Mouse (Mus musculus) MEL (cell line): ENCODE measurements around the gene Rassf2. TPM values are rescaled to one million over a fixed set of nuclear protein-coding genes. Genes with fewer than 3 reads are reported as not detected.
A peak's percentile ranks its signal among the peaks of the same experiment; 100 is the strongest.

Experiments
- DNase-seq: peaks from one replicate; pipeline ENCODE4 v3.0.0; 2011; ENCODE audit warnings: low read depth, low spot score
- H3K27ac ChIP-seq: 2 replicates; pipeline ENCODE4 v1.5.1; 2012; ENCODE audit warnings: low read depth, mild to moderate bottlenecking, control low read depth, low read length, moderate library complexity; ENCODE audit not compliant: control insufficient read depth
- H3K27me3 ChIP-seq, 2 experiments: fragments of 150-350 bp in 1 of 2; sonication (generic) in 1 of 2; 2 replicates each; pipeline ENCODE4 v1.6.1; 2012; ENCODE audit warnings: low read length in 2 of 2, mild to moderate bottlenecking in 2 of 2, improper control_type of control experiment in 1 of 2, moderate library complexity in 1 of 2; ENCODE audit not compliant: insufficient read depth in 2 of 2, control insufficient read depth in 1 of 2
- H3K36me3 ChIP-seq, 2 experiments: 2 replicates each; pipeline ENCODE4 v1.6.1; 2012 to 2014; ENCODE audit warnings: low read length in 2 of 2, improper control_type of control experiment in 1 of 2, inconsistent platforms in 1 of 2, mild to moderate bottlenecking in 1 of 2; ENCODE audit not compliant: insufficient read depth in 2 of 2, control insufficient read depth in 1 of 2
- H3K4me1 ChIP-seq, 2 experiments: fragments of 150-350 bp in 1 of 2; sonication (generic) in 1 of 2; 2 replicates each; pipeline ENCODE4 v1.6.1; 2012; ENCODE audit warnings: low read length in 2 of 2, improper control_type of control experiment in 1 of 2, mild to moderate bottlenecking in 1 of 2; ENCODE audit not compliant: insufficient read depth in 2 of 2, control insufficient read depth in 1 of 2
- H3K4me3 ChIP-seq, 2 experiments: fragments of 150-350 bp in 1 of 2; sonication (generic) in 1 of 2; 2 replicates each; pipeline ENCODE4 v1.5.1; 2012; ENCODE audit warnings: low read depth in 2 of 2, low read length in 2 of 2, mild to moderate bottlenecking in 2 of 2, moderate library complexity in 2 of 2, control low read depth in 1 of 2, improper control_type of control experiment in 1 of 2; ENCODE audit not compliant: control insufficient read depth in 1 of 2, insufficient read depth in 1 of 2
- H3K79me2 ChIP-seq: 2 replicates; pipeline ENCODE4 v1.6.1; 2012; ENCODE audit warnings: mild to moderate bottlenecking, low read length, moderate library complexity; ENCODE audit not compliant: control insufficient read depth, poor library complexity, insufficient read depth
- H3K9ac ChIP-seq: 2 replicates; pipeline ENCODE4 v1.6.1; 2012; ENCODE audit warnings: low read depth, mild to moderate bottlenecking, control low read depth, low read length, moderate library complexity; ENCODE audit not compliant: control insufficient read depth, poor library complexity, severe bottlenecking
- H3K9me3 ChIP-seq: fragments of 150-350 bp; sonication (generic); replicated peaks from 2 replicates; pipeline ENCODE4 v1.6.1; 2012; ENCODE audit warnings: mild to moderate bottlenecking, low read length, improper control_type of control experiment, moderate library complexity; ENCODE audit not compliant: insufficient read depth
- BHLHE40 ChIP-seq: IDR thresholded peaks from 2 replicates; pipeline ENCODE4 v1.6.1; 2012; ENCODE audit warnings: low read depth, mild to moderate bottlenecking, inconsistent platforms, low read length, improper control_type of control experiment, borderline replicate concordance
- CHD1 ChIP-seq: IDR thresholded peaks from 2 replicates; pipeline ENCODE4 v1.6.1; 2012; ENCODE audit warnings: low read depth, mild to moderate bottlenecking, inconsistent platforms, low read length, improper control_type of control experiment
- CHD2 ChIP-seq: IDR thresholded peaks from 2 replicates; pipeline ENCODE4 v1.6.1; 2011; ENCODE audit warnings: low read length, improper control_type of control experiment
- EP300 ChIP-seq, 2 experiments: IDR thresholded peaks; 2 replicates each; pipeline ENCODE4 v1.6.1; 2011; ENCODE audit warnings: improper control_type of control experiment in 2 of 2, low read length in 2 of 2, low read depth in 1 of 2, mild to moderate bottlenecking in 1 of 2
- ETS1 ChIP-seq: IDR thresholded peaks from 2 replicates; pipeline ENCODE4 v1.6.1; 2012; ENCODE audit warnings: low read depth, mild to moderate bottlenecking, inconsistent platforms, low read length, improper control_type of control experiment, moderate library complexity
- GABPA ChIP-seq: IDR thresholded peaks from 2 replicates; pipeline ENCODE4 v1.6.1; 2012; ENCODE audit warnings: low read depth, mild to moderate bottlenecking, inconsistent platforms, low read length, improper control_type of control experiment, moderate library complexity
- GATA1 ChIP-seq: IDR thresholded peaks from 2 replicates; pipeline ENCODE4 v1.6.1; 2011; ENCODE audit warnings: low read depth, low read length, improper control_type of control experiment
- HCFC1 ChIP-seq: IDR thresholded peaks from 2 replicates; pipeline ENCODE4 v1.6.1; 2012; ENCODE audit warnings: low read depth, mild to moderate bottlenecking, inconsistent platforms, low read length, improper control_type of control experiment, moderate library complexity
- JUND ChIP-seq: IDR thresholded peaks from 2 replicates; pipeline ENCODE4 v1.6.1; 2011; ENCODE audit warnings: low read depth, mild to moderate bottlenecking, improper control_type of control experiment, low read length
- KAT2A ChIP-seq: conservative IDR thresholded peaks from 2 replicates; pipeline ENCODE4 v1.6.1; 2012; ENCODE audit warnings: low read depth, low read length, improper control_type of control experiment, inconsistent platforms
- MAX ChIP-seq: IDR thresholded peaks from 2 replicates; pipeline ENCODE4 v1.6.1; 2011; ENCODE audit warnings: low read length, improper control_type of control experiment
- MAZ ChIP-seq: IDR thresholded peaks from 2 replicates; pipeline ENCODE4 v1.6.1; 2012; ENCODE audit warnings: low read depth, mild to moderate bottlenecking, inconsistent platforms, low read length, improper control_type of control experiment
- MEF2A ChIP-seq: IDR thresholded peaks from 2 replicates; pipeline ENCODE4 v1.6.1; 2014; ENCODE audit warnings: low read depth, mild to moderate bottlenecking, inconsistent platforms, low read length, improper control_type of control experiment; ENCODE audit not compliant: poor library complexity, insufficient replicate concordance, severe bottlenecking; ENCODE audit errors: extremely low read depth
- MXI1 ChIP-seq: IDR thresholded peaks from 2 replicates; pipeline ENCODE4 v1.6.1; 2011; ENCODE audit warnings: mild to moderate bottlenecking, low read depth, low read length, improper control_type of control experiment
- MYB ChIP-seq: IDR thresholded peaks from 2 replicates; pipeline ENCODE4 v1.6.1; 2011; ENCODE audit warnings: mild to moderate bottlenecking, low read depth, low read length, improper control_type of control experiment
- NELFE ChIP-seq: IDR thresholded peaks from 2 replicates; pipeline ENCODE4 v1.6.1; 2011; ENCODE audit warnings: low read depth, low read length, improper control_type of control experiment
- NRF1 ChIP-seq: IDR thresholded peaks from 2 replicates; pipeline ENCODE4 v1.6.1; 2014; ENCODE audit warnings: low read depth, mild to moderate bottlenecking, inconsistent platforms, low read length, improper control_type of control experiment, moderate library complexity; ENCODE audit not compliant: poor library complexity, insufficient read depth, severe bottlenecking
- POLR2A ChIP-seq, 2 experiments: IDR thresholded peaks; 2 replicates each; pipeline ENCODE4 v1.6.1; 2011 to 2012; ENCODE audit warnings: low read length in 2 of 2, mild to moderate bottlenecking in 2 of 2, control low read depth in 1 of 2, improper control_type of control experiment in 1 of 2, low read depth in 1 of 2, moderate library complexity in 1 of 2; ENCODE audit not compliant: control insufficient read depth in 1 of 2, insufficient read depth in 1 of 2, poor library complexity in 1 of 2
- POLR2AphosphoS2 ChIP-seq: IDR thresholded peaks from 2 replicates; pipeline ENCODE4 v1.6.1; 2011; ENCODE audit warnings: low read length, improper control_type of control experiment
- POLR2AphosphoS5 ChIP-seq: IDR thresholded peaks from 2 replicates; pipeline ENCODE4 v1.6.1; 2012; ENCODE audit warnings: low read depth, borderline replicate concordance, mild to moderate bottlenecking, inconsistent platforms, low read length, moderate library complexity, mixed read lengths
- RAD21 ChIP-seq: IDR thresholded peaks from 2 replicates; pipeline ENCODE4 v1.6.1; 2011; ENCODE audit warnings: mild to moderate bottlenecking, low read depth, low read length, improper control_type of control experiment
- RCOR1 ChIP-seq: IDR thresholded peaks from 2 replicates; pipeline ENCODE4 v1.6.1; 2012; ENCODE audit warnings: low read depth, mild to moderate bottlenecking, inconsistent platforms, low read length, improper control_type of control experiment
- SIN3A ChIP-seq: IDR thresholded peaks from 2 replicates; pipeline ENCODE4 v1.6.1; 2012; ENCODE audit warnings: low read length, improper control_type of control experiment, inconsistent platforms
- SMC3 ChIP-seq: IDR thresholded peaks from 2 replicates; pipeline ENCODE4 v1.6.1; 2011; ENCODE audit warnings: low read depth, low read length, improper control_type of control experiment
- TCF12 ChIP-seq: IDR thresholded peaks from 2 replicates; pipeline ENCODE4 v1.6.1; 2014; ENCODE audit warnings: low read depth, mild to moderate bottlenecking, inconsistent platforms, low read length, improper control_type of control experiment, moderate library complexity
- UBTF ChIP-seq: IDR thresholded peaks from 2 replicates; pipeline ENCODE4 v1.6.1; 2012; ENCODE audit warnings: low read depth, mild to moderate bottlenecking, inconsistent platforms, low read length, improper control_type of control experiment, moderate library complexity, borderline replicate concordance; ENCODE audit not compliant: insufficient read depth
- USF1 ChIP-seq: IDR thresholded peaks from 2 replicates; pipeline ENCODE4 v1.6.1; 2014; ENCODE audit warnings: low read depth, mild to moderate bottlenecking, inconsistent platforms, low read length, improper control_type of control experiment, moderate library complexity
- USF2 ChIP-seq, 2 experiments: IDR thresholded peaks; 2 replicates each; pipeline ENCODE4 v1.6.1; 2011 to 2012; ENCODE audit warnings: improper control_type of control experiment in 2 of 2, low read length in 2 of 2, borderline replicate concordance in 1 of 2, inconsistent platforms in 1 of 2, low read depth in 1 of 2, mild to moderate bottlenecking in 1 of 2; ENCODE audit not compliant: insufficient read depth in 1 of 2
- ZMIZ1 ChIP-seq: IDR thresholded peaks from 2 replicates; pipeline ENCODE4 v1.6.1; 2012; ENCODE audit warnings: low read depth, mild to moderate bottlenecking, inconsistent platforms, low read length, improper control_type of control experiment, moderate library complexity
- polyA plus RNA-seq, 2 experiments: library from polyadenylated mRNA; stranded (reverse) in 1 of 2; unstranded in 1 of 2; fragments of >175 nt in 1 of 2; fragments of >200 nt in 1 of 2; gene quantifications; 2 replicates each; pipeline versions ENCODE4 v1.2.1 to v1.2.4; 2012; ENCODE audit warnings: low replicate concordance in 2 of 2, low read depth in 1 of 2; ENCODE audit not compliant: insufficient read length in 2 of 2, insufficient read depth in 1 of 2, missing spikeins in 1 of 2
- total RNA-seq: library from RNA; depleted of rRNA; stranded (reverse); fragments of 300-350 nt; gene quantifications from 2 replicates; pipeline ENCODE4 v1.2.3, GENCODE M21; 2012

The Rassf2 gene
- total and polyA plus RNA-seq, 3 experiments = 0.69 to 4.1 TPM; not detected in 1

DNA sequence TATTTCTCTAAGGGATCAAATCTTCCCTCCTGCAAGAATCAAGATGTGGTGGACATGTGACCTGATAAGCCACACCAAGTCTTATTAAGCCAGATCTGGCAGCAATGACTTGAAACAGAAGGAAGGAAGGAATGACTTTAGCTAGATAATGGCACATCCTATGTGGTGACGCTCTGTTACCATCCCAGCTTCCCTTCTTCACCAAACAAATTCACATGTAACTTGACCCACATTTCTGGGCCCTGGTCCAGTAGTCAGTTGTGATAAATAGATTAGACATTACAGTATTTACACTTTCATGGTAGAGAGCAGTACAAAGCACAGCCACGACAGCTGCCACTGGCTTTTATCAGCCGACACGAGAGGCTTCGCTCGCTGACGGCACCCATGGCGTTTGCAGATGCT, 25.3 kb upstream of the Rassf2 start:
- DNase-seq = peak; percentile 81
- H3K9me3 ChIP-seq = no peaks in the 10 kb centered on the region
- H3K27ac ChIP-seq = peak overlapping the region; percentile 50
- peaks cover 0 to 17% of the 10 kb centered on the region in 2 experiments; a peak in 2 of 4 replicates for H3K36me3 ChIP-seq
- H3K4me3 ChIP-seq = no peak overlapping the region
- H3K4me1 ChIP-seq = peaks cover 15 to 32% of the 10 kb centered on the region in 2 experiments
- H3K9ac ChIP-seq = no peak overlapping the region
- TF ChIP-seq MXI1 = peak; percentile 56; the same call in 1 of the 2 replicates
- peak; percentile 64; the same call in 1 of the 2 replicates for TF ChIP-seq GATA1
- TF ChIP-seq NRF1 = no peak
- TF ChIP-seq CHD2 = no peak
- TF ChIP-seq TCF12 = peak; percentile 71
- no peak for TF ChIP-seq POLR2AphosphoS5
- TF ChIP-seq EP300 (IDR thresholded peaks at IDR 0.05; ENCODE audit: low read depth in 1 of 2, low read length in 2 of 2) = peak; percentile 69 to 78
- peak in 1 of 2 experiments; percentile 68; a peak in 2 of 4 replicates for TF ChIP-seq USF2 (IDR thresholded peaks at IDR 0.05; ENCODE audit: borderline replicate concordance in 1 of 2, insufficient read depth in 1 of 2, low read depth in 1 of 2, low read length in 2 of 2)
- peak; percentile 36; the same call in 1 of the 2 replicates for TF ChIP-seq BHLHE40
- TF ChIP-seq POLR2AphosphoS2 = no peak
- TF ChIP-seq UBTF = no peak
- TF ChIP-seq ETS1 = peak; percentile 83
- peak; percentile 50; the same call in 1 of the 2 replicates for TF ChIP-seq SIN3A
- no peak for TF ChIP-seq CHD1
- peak; percentile 53; the same call in 1 of the 2 replicates for TF ChIP-seq MAX
- peak; percentile 29; the same call in 1 of the 2 replicates for TF ChIP-seq RCOR1
- TF ChIP-seq USF1 = peak; percentile 91
- TF ChIP-seq GABPA = no peak
- no peak for TF ChIP-seq NELFE
- no peak for TF ChIP-seq MYB
- TF ChIP-seq KAT2A = no peak; the same call in 1 of the 2 replicates
- TF ChIP-seq, all 39 proteins: peak for 11
- Histone ChIP-seq H3K79me2 (no peaks in the 10 kb centered on the region), H3K27me3 (no peaks in the 10 kb centered on the region)

DNA sequence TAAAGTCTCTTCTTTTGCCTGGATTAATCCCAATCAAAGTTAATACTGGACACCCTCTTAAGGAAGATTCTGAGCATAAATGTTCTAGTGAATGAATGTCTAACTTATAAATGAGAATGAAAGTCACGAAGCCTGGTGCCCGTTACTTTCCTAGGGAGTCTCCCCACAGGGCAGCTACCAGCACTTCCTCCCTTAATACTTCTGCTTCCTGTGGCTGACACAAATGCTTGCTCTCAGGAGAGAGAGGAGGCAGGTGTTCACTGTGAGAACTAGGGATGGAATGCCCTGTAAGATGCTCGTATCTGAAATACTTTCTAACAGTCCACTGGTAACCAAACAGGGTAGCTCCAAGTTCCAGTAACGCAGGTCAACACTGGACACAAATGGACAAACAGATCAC, 23.8 kb upstream of the Rassf2 start:
- TF ChIP-seq EP300 (IDR thresholded peaks at IDR 0.05; ENCODE audit: low read depth in 1 of 2, low read length in 2 of 2) (no peak), CHD1 (no peak), GABPA (no peak), KAT2A (no peak), HCFC1 (no peak), TCF12 (no peak), MAZ (no peak), POLR2A (IDR thresholded peaks at IDR 0.05; ENCODE audit: control insufficient read depth in 1 of 2, insufficient read depth in 1 of 2, low read depth in 1 of 2, low read length in 2 of 2, poor library complexity in 1 of 2) (no peak), ZMIZ1 (no peak), MEF2A (no peak), RAD21 (no peak), MXI1 (no peak), RCOR1 (no peak), USF1 (no peak), SMC3 (no peak), JUND (no peak), NELFE (no peak)
- Histone ChIP-seq H3K36me3 (peaks cover 0 to 17% of the 10 kb centered on the region in 2 experiments; a peak in 2 of 4 replicates), H3K27me3 (no peaks in the 10 kb centered on the region), H3K79me2 (no peaks in the 10 kb centered on the region), H3K27ac (no peak overlapping the region), H3K4me3 (no peak overlapping the region), H3K9ac (no peak overlapping the region), H3K4me1 (peaks cover 15 to 32% of the 10 kb centered on the region in 2 experiments), H3K9me3 (no peaks in the 10 kb centered on the region)
- no peak for DNase-seq
